Mouse (Mus musculus) neural tube, embryonic 15.5 days (tissue): ENCODE measurements around the gene Tnfrsf21. TPM values are rescaled to one million over a fixed set of nuclear protein-coding genes. Genes with fewer than 3 reads are reported as not detected.

Source experiments
- ATAC-seq: fragments of 200-750 bp; cut with Nextera tagmentation; 2 replicates; pipeline ENCODE4 v1.8.0; 2017; ENCODE audit warnings: mild to moderate bottlenecking, moderate TSS enrichment, moderate library complexity; ENCODE audit not compliant: low FRiP score
- H3K27ac ChIP-seq: fragments of 300-500 bp; sonication (generic); replicated peaks from 2 replicates; pipeline ENCODE4 v1.5.1; 2015; ENCODE audit warnings: mild to moderate bottlenecking, inconsistent platforms
- H3K27me3 ChIP-seq: fragments of 300-500 bp; sonication (generic); replicated peaks from 2 replicates; pipeline ENCODE4 v1.6.1; 2015; ENCODE audit warnings: inconsistent platforms
- H3K36me3 ChIP-seq: fragments of 300-500 bp; sonication (generic); 2 replicates; pipeline ENCODE4 v1.6.1; 2015; ENCODE audit warnings: inconsistent platforms
- H3K4me1 ChIP-seq: fragments of 300-500 bp; sonication (generic); 2 replicates; pipeline ENCODE4 v1.6.1; 2015; ENCODE audit warnings: inconsistent platforms
- H3K4me2 ChIP-seq: fragments of 300-500 bp; sonication (generic); 2 replicates; pipeline ENCODE4 v1.6.1; 2015; ENCODE audit warnings: inconsistent platforms, mild to moderate bottlenecking, moderate library complexity
- H3K4me3 ChIP-seq: fragments of 300-500 bp; sonication (generic); replicated peaks from 2 replicates; pipeline ENCODE4 v1.5.1; 2015; ENCODE audit warnings: mild to moderate bottlenecking, inconsistent platforms
- H3K9ac ChIP-seq: fragments of 300-500 bp; sonication (generic); replicated peaks from 2 replicates; pipeline ENCODE4 v1.6.1; 2015; ENCODE audit warnings: mild to moderate bottlenecking, inconsistent platforms
- H3K9me3 ChIP-seq: fragments of 300-500 bp; sonication (generic); replicated peaks from 2 replicates; pipeline ENCODE4 v1.6.1; 2016; ENCODE audit warnings: inconsistent platforms
- WGBS: fragments of 180-500 bp; shearing (Covaris S2); methylation state at CpG from one replicate; pipeline ENCODE4 v1.1.7; 2015; ENCODE audit warnings: mixed read lengths; 5-methylcytosine and 5-hydroxymethylcytosine counted together
- polyA plus RNA-seq: library from polyadenylated mRNA; unstranded; fragments of >200 nt; fragmentation: Nextera tagmentation; extraction: Ambion mirVana; gene quantifications from 2 replicates; pipeline ENCODE4 v1.2.1, GENCODE M21; 2015

The Tnfrsf21 gene
- polyA plus RNA-seq, 1 experiment from 2014 or later: 84.4 TPM

DNA sequence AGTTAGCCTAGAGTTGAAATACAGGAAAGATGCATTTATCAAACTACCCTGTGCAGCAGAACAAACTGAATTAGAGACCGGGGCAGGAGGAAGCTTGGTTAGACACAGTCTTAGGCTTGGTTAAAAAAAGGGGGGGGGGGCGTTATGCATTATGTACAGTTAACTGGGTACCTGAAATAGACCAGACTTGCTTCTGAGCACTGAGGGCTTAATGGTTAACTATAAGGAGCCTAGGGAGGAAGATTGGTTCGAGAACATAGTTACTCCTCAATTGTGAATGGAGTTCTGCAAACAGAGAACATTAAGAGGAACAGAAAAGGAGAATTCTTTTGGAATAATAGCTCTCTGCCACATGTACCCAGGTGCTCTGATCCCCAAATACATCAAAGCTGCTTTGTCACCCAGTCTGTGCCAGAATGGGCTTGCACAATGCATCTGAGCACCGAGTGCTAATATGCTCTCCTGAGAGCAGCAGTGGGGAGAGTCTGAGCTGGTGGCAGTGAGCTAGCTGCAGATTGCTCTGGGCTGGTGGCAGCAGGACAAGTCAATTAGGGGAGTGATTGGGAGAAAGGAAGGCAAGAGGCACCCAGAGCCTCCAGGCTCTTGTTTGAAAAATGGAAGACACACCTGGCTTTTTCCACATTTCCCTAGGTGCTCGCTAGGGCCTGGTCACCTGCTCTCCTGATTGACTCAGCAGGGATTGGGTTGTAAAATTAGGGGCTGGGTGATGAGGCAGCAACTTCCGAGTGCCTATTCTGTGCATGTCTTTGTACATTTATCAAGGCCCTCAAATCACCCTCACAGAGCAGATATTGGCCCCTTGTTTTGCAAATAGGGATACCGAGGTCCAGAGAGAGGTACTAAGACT is 119.3 kb downstream of the Tnfrsf21 start:
- no peak for ATAC-seq
- H3K27ac ChIP-seq: no peak overlapping the region
- no peaks in the 10 kb centered on the region for H3K36me3 ChIP-seq
- WGBS: 36% methylated on average over 7 of the region's 7 CpGs
- H3K27me3 ChIP-seq: no peaks in the 10 kb centered on the region
- H3K4me2 ChIP-seq: no peak overlapping the region
- H3K4me1 ChIP-seq: 0 out of 2 replicates have a peak, but pooled peaks cover 5% of the 10 kb centered on the region
- H3K9ac ChIP-seq: no peak overlapping the region
- no peaks in the 10 kb centered on the region for H3K9me3 ChIP-seq
- no peak overlapping the region for H3K4me3 ChIP-seq

DNA sequence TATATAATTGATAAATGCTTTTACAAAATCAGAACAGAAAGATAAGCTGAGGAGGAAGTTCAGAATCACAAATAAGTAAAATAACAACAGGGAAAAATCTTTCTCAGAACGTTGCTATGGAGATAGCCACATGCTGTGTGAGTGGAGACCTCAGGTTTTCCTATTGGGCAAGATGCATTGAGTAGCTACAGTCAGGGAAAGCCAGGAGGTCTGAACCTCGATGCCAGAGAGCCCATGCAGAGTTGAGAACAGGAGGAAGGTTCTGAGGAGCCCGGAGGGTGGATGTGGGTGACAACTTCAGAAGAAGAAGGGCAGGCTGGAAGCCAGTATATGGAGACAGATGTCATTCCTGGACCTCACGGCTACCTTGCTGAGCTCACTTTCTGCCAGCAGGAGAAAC is 120.4 kb downstream of the Tnfrsf21 start:
- Histone ChIP-seq H3K4me3 (no peak overlapping the region), H3K9ac (no peak overlapping the region), H3K27me3 (no peaks in the 10 kb centered on the region), H3K27ac (no peak overlapping the region), H3K4me1 (0 out of 2 replicates have a peak, but pooled peaks cover 5% of the 10 kb centered on the region), H3K9me3 (no peaks in the 10 kb centered on the region), H3K4me2 (no peak overlapping the region), H3K36me3 (no peaks in the 10 kb centered on the region)
- ATAC-seq: peak; percentile 17; the same call in 1 of the 2 replicates
- 50% methylated on average over 4 of the region's 4 CpGs for WGBS

DNA sequence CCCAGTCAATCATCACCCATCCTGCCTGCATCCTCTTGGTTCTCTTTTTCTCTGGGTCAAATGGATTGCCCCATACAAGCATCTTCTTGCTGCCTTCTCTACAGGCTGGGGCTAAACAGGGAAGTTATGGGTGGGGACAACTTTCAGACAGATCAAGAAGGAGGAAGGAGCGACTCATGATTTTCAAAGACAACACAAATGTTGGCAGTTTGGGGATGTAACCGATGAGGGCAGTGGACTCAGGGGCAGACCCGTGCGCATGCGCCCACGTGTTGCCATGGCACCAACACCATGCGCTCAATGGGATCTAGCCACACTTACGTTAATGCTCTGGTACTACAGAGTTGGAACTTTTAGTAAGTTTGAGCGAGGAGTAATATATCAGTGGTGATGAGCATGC is 121.5 kb downstream of the Tnfrsf21 start:
- Histone ChIP-seq H3K9me3 (no peaks in the 10 kb centered on the region), H3K27ac (no peak overlapping the region), H3K4me2 (no peak overlapping the region), H3K36me3 (no peaks in the 10 kb centered on the region), H3K9ac (no peak overlapping the region), H3K27me3 (no peaks in the 10 kb centered on the region), H3K4me3 (no peak overlapping the region), H3K4me1 (0 out of 2 replicates have a peak, but pooled peaks cover 5% of the 10 kb centered on the region)
- 95% methylated on average over 9 of the region's 9 CpGs for WGBS
- no peak for ATAC-seq

DNA sequence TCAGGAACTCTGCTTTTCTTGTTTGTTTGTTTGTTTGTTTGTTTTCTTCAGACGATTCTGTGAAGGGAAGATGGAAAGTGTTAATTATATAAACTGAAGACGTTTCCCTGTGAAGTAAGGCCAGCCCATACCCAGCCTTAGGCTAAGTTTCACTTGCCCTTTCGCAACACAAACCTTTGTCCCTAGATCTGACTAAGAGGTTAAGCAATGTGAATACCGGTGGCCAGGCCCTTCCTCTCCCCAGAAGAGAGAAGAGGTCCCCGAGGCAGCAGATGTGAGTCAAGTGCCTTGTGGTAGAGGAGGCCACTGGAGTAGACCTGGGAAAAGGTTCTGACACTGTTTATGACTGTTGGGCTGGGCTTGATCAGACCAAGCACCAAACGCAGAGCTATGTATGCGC is 122.0 kb downstream of the Tnfrsf21 start:
- no peak overlapping the region for H3K4me3 ChIP-seq
- no peak for ATAC-seq
- H3K9ac ChIP-seq: no peak overlapping the region
- H3K27ac ChIP-seq: no peak overlapping the region
- no peaks in the 10 kb centered on the region for H3K27me3 ChIP-seq
- 0 out of 2 replicates have a peak, but pooled peaks cover 5% of the 10 kb centered on the region for H3K4me1 ChIP-seq
- no peaks in the 10 kb centered on the region for H3K9me3 ChIP-seq
- 88% methylated on average over 7 of the region's 7 CpGs for WGBS
- no peak overlapping the region for H3K4me2 ChIP-seq
- H3K36me3 ChIP-seq: no peaks in the 10 kb centered on the region

Other genes starting within 250 kb of the Tnfrsf21 start
- 8.0 and 12.5 TPM in 2 replicates for gene Cd2ap, start 139.9 kb upstream of the Tnfrsf21 start, polyA plus RNA-seq